Mouse (Mus musculus) heart, postnatal 14 days (tissue): ENCODE measurements at regions not wholly inside any gene's neighbourhood (a gene's known extent, or its start where the extent isn't known, plus 50 kb on each side); places are given as distances from the start of the nearest gene placed in this dataset.

Experiments
- DNase-seq, 2 experiments: peaks; one replicate each; pipeline ENCODE4 v3.0.0; 2021 to 2022
- intact Hi-C: fragments of 180-260 bp; cut with DNase I; formaldehyde crosslinking; loops from one replicate; pipeline ENCODE4 v1.15.1; 2025

- intact Hi-C loops, result loop anchor here (2.0 kb wide), 1 partner anchor 19 kb away; no protein-coding TSS in a partner anchor
- DNase-seq, result no peak
Observed at GRCm38 (mm10) chr12:106185398-106186077, 175.5 kb downstream of the Vrk1 start.

GRCm38 (mm10) chr12:106186501-106186900 is 176.5 kb downstream of the Vrk1 start:
- intact Hi-C loops, result loop anchor here (2.0 kb wide), 1 partner anchor 20 kb away; no protein-coding TSS in a partner anchor
- DNase-seq, result no peak

GRCm38 (mm10) chr12:106191771-106192170 is 181.7 kb downstream of the Vrk1 start:
- intact Hi-C loops, result no loop called here

GRCm38 (mm10) chr12:106199302-106199701 is 189.3 kb downstream of the Vrk1 start:
- DNase-seq, result no peak
- intact Hi-C loops, result no loop called here

More at GRCm38 (mm10) chr12:106191771-106192170, 181.7 kb downstream of the Vrk1 start:
- no peak for DNase-seq

GRCm38 (mm10) chr12:106203526-106203925 is 193.5 kb downstream of the Vrk1 start:
- intact Hi-C loops, result no loop called here
- no peak for DNase-seq

- DNase-seq, result no peak
- intact Hi-C loops, result no loop called here
Observed at GRCm38 (mm10) chr12:106210959-106211358, 200.9 kb downstream of the Vrk1 start.

- DNase-seq, result no peak
- intact Hi-C loops, result no loop called here
Observed at GRCm38 (mm10) chr12:106211488-106211887, 201.5 kb downstream of the Vrk1 start.

- intact Hi-C loops, result no loop called here
- no peak for DNase-seq
Observed at GRCm38 (mm10) chr12:106212397-106212796, 202.4 kb downstream of the Vrk1 start.

- intact Hi-C loops, result no loop called here
- no peak for DNase-seq
Observed at GRCm38 (mm10) chr12:106220071-106220470, 210.0 kb downstream of the Vrk1 start.

GRCm38 (mm10) chr12:106226276-106226675 is 216.2 kb downstream of the Vrk1 start:
- DNase-seq, result no peak
- intact Hi-C loops, result no loop called here

- intact Hi-C loops, result no loop called here
- DNase-seq, result no peak
Observed at GRCm38 (mm10) chr12:106226776-106227562, 216.9 kb downstream of the Vrk1 start.

GRCm38 (mm10) chr12:106227563-106227840 is 217.5 kb downstream of the Vrk1 start:
- DNase-seq, result no peak
- intact Hi-C loops, result no loop called here

GRCm38 (mm10) chr12:106245178-106245840 is 235.3 kb downstream of the Vrk1 start:
- intact Hi-C loops, result no loop called here
- no peak for DNase-seq

GRCm38 (mm10) chr12:106273591-106273990 is 263.6 kb downstream of the Vrk1 start:
- intact Hi-C loops, result no loop called here
- no peak for DNase-seq

GRCm38 (mm10) chr12:106277886-106278285 is 267.9 kb downstream of the Vrk1 start:
- intact Hi-C loops, result no loop called here
- DNase-seq, result no peak

GRCm38 (mm10) chr12:106282491-106283106 is 272.6 kb downstream of the Vrk1 start:
- no peak for DNase-seq

GRCm38 (mm10) chr12:106284814-106285213 is 274.8 kb downstream of the Vrk1 start:
- intact Hi-C loops, result no loop called here

More at GRCm38 (mm10) chr12:106282491-106283106, 272.6 kb downstream of the Vrk1 start:
- intact Hi-C loops, result no loop called here

GRCm38 (mm10) chr12:106288791-106289515 is 278.9 kb downstream of the Vrk1 start:
- no peak for DNase-seq
- intact Hi-C loops, result no loop called here

More at GRCm38 (mm10) chr12:106284814-106285213, 274.8 kb downstream of the Vrk1 start:
- no peak for DNase-seq

- intact Hi-C loops, result no loop called here
- no peak for DNase-seq
Observed at GRCm38 (mm10) chr12:106291476-106292046, 281.5 kb downstream of the Vrk1 start.

GRCm38 (mm10) chr12:106293117-106293516 is 283.1 kb downstream of the Vrk1 start:
- intact Hi-C loops, result no loop called here
- no peak for DNase-seq
